Mouse (Mus musculus): ENCODE results near the gene Pacsin1.
"Not testable (repeated sequence)": the region's sequence is repeated elsewhere in the genome, so short reads cannot be mapped to it uniquely, and the experiment has no call there.

Pacsin1 gene

GRCm38 (mm10) chr17:27635575-27635903 lies 19.8 kb upstream of the Pacsin1 start:
- not testable (repeated sequence) for DNase-seq (ENCODE audit: low read depth, low spot score)

GRCm38 (mm10) chr17:27636132-27637020 lies 18.9 kb upstream of the Pacsin1 start, which contains the start of gene Rps10:
Gene Rps10, minus strand, starts transcription at chr17:27636669.
- DNase-seq (ENCODE audit: low read depth, low spot score): no peak

- no peak for DNase-seq (ENCODE audit: low read depth, low spot score)
Measured at GRCm38 (mm10) chr17:27637333-27637732, 18.0 kb upstream of the Pacsin1 start.

- no peak for DNase-seq (ENCODE audit: low read depth, low spot score)
Measured at GRCm38 (mm10) chr17:27638921-27639332, 16.4 kb upstream of the Pacsin1 start.

GRCm38 (mm10) chr17:27639851-27640250 lies 15.5 kb upstream of the Pacsin1 start:
- not testable (repeated sequence) for DNase-seq (ENCODE audit: low read depth, low spot score)

- DNase-seq (ENCODE audit: low read depth, low spot score): no peak
Measured at GRCm38 (mm10) chr17:27642491-27643062, 12.7 kb upstream of the Pacsin1 start.

GRCm38 (mm10) chr17:27643101-27643500 lies 12.2 kb upstream of the Pacsin1 start:
- no peak for DNase-seq (ENCODE audit: low read depth, low spot score)

- no peak for DNase-seq (ENCODE audit: low read depth, low spot score)
Measured at GRCm38 (mm10) chr17:27643756-27644155, 11.6 kb upstream of the Pacsin1 start.

- no peak for DNase-seq (ENCODE audit: low read depth, low spot score)
Measured at GRCm38 (mm10) chr17:27644572-27644971, 10.7 kb upstream of the Pacsin1 start.

GRCm38 (mm10) chr17:27645807-27646206 lies 9.5 kb upstream of the Pacsin1 start:
- DNase-seq (ENCODE audit: low read depth, low spot score): no peak

- DNase-seq (ENCODE audit: low read depth, low spot score): no peak
Measured at GRCm38 (mm10) chr17:27650160-27650559, 5.1 kb upstream of the Pacsin1 start.

GRCm38 (mm10) chr17:27650586-27650985 lies 4.7 kb upstream of the Pacsin1 start:
- DNase-seq (ENCODE audit: low read depth, low spot score): no peak

GRCm38 (mm10) chr17:27652046-27652790 lies 3.1 kb upstream of the Pacsin1 start:
- DNase-seq (ENCODE audit: low read depth, low spot score): no peak

- no peak for DNase-seq (ENCODE audit: low read depth, low spot score)
Measured at GRCm38 (mm10) chr17:27653253-27653959, 1.9 kb upstream of the Pacsin1 start.

GRCm38 (mm10) chr17:27656011-27656399 lies 696 bp downstream of the Pacsin1 start:
- DNase-seq (ENCODE audit: low read depth, low spot score): no peak

- no peak for DNase-seq (ENCODE audit: low read depth, low spot score)
Measured at GRCm38 (mm10) chr17:27656414-27656813, 1.1 kb downstream of the Pacsin1 start.

GRCm38 (mm10) chr17:27657123-27657522 lies 1.8 kb downstream of the Pacsin1 start:
- DNase-seq (ENCODE audit: low read depth, low spot score): no peak

- DNase-seq (ENCODE audit: low read depth, low spot score): no peak
Measured at GRCm38 (mm10) chr17:27658767-27659166, 3.5 kb downstream of the Pacsin1 start.

GRCm38 (mm10) chr17:27671720-27672119 lies 16.4 kb downstream of the Pacsin1 start:
- DNase-seq (ENCODE audit: low read depth, low spot score): no peak

- DNase-seq (ENCODE audit: low read depth, low spot score): no peak
Measured at GRCm38 (mm10) chr17:27673945-27674344, 18.6 kb downstream of the Pacsin1 start.

GRCm38 (mm10) chr17:27675453-27675852 lies 20.1 kb downstream of the Pacsin1 start:
- no peak for DNase-seq (ENCODE audit: low read depth, low spot score)

- no peak for DNase-seq (ENCODE audit: low read depth, low spot score)
Measured at GRCm38 (mm10) chr17:27676270-27676669, 21.0 kb downstream of the Pacsin1 start.
